In the genomic region with DNA sequence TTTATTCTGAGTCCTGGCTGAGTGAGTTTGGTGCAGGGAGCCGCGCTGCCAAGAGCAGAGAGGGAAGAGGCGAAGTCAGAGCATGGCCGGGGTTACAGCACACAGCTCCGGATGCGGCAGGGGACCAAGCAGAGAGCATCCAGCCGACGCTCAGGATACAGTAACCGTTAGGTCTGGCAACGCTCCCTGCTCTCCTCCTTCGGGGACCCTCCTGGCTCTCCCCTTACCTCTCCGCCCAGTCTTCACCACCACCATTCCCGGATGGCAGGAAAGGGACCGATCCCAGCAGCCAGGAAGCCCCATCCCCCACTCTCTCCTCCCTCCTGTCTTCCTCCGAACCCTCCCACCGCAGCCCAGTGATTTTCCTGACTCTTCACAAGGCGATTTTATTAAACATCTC, we compare ENCODE assay signal across 8 mouse cellular contexts. TPM values are rescaled to one million over a fixed set of nuclear protein-coding genes. Genes with fewer than 3 reads are reported as not detected.
DNase-seq lines count a peak whose midpoint lies in the region; ATAC-seq and TF ChIP-seq lines count a peak whose summit lies in the region.

No protein-coding gene starts in this region.

- peaks cover 81% of the 10 kb centered on the region for H3K27me3 ChIP-seq in megakaryocyte, embryonic 14.5 days (replicated peaks)
- H3K27me3 ChIP-seq in heart, embryonic 15.5 days: peaks cover 19% of the 10 kb centered on the region
- H3K27me3 ChIP-seq in limb, embryonic 12.5 days: peaks cover 4% of the 10 kb centered on the region; the same call in 1 of the 2 replicates

- peak overlapping the region; percentile 81 for H3K4me3 ChIP-seq in megakaryocyte, embryonic 14.5 days (replicated peaks)
- H3K4me3 ChIP-seq in cortical plate, adult 2 months (ENCODE audit: insufficient read depth, low read length): peak overlapping the region; percentile 44
- H3K4me3 ChIP-seq in heart, embryonic 15.5 days: peak overlapping the region; percentile 50
- H3K4me3 ChIP-seq in limb, embryonic 12.5 days (replicated peaks): peak overlapping the region; percentile 46

- no peak for ATAC-seq in megakaryocyte, adult 5-6 weeks (ENCODE audit: poor library complexity, severe bottlenecking)
- no peak for ATAC-seq in heart, embryonic 15.5 days (replicated peaks; ENCODE audit: insufficient number of reproducible peaks, insufficient read depth, low FRiP score, low read depth)
- ATAC-seq in limb, embryonic 12.5 days (ENCODE audit: insufficient number of reproducible peaks, insufficient read depth, low FRiP score, low TSS enrichment, low read depth): peak; percentile 70; the same call in 1 of the 2 replicates
- no peak for ATAC-seq in erythroblast, adult 5-6 weeks (replicated peaks; ENCODE audit: low FRiP score, poor library complexity, severe bottlenecking)

- DNase-seq in right cerebral cortex, postnatal 14 days: peak; percentile 69
- no peak for DNase-seq in lung, postnatal 4 days

- H3K4me2 ChIP-seq in heart, embryonic 15.5 days: peak overlapping the region; percentile 82
- H3K4me2 ChIP-seq in limb, embryonic 12.5 days: peak overlapping the region; percentile 70

- no peak for TF ChIP-seq CTCF in cortical plate, adult 2 months (IDR thresholded peaks at IDR 0.05; ENCODE audit: extremely low read depth, insufficient read depth, low read length)

- peak; percentile 41; the same call in 1 of the 2 replicates for TF ChIP-seq POLR2A in cortical plate, adult 2 months (IDR thresholded peaks at IDR 0.05; ENCODE audit: extremely low read depth, insufficient read depth, low read length)

- H3K27ac ChIP-seq in cortical plate, adult 2 months (ENCODE audit: insufficient read depth, low read length): peak overlapping the region; percentile 88
- H3K27ac ChIP-seq in heart, embryonic 15.5 days: no peak overlapping the region
- H3K27ac ChIP-seq in limb, embryonic 12.5 days: peak overlapping the region; percentile 8; the same call in 1 of the 2 replicates

- 2% methylated on average over 17 of the region's 17 CpGs for WGBS in heart, embryonic 15.5 days
- 0% methylated on average over 17 of the region's 17 CpGs for WGBS in limb, embryonic 12.5 days

- H3K4me1 ChIP-seq in megakaryocyte, embryonic 14.5 days: peaks cover 15% of the 10 kb centered on the region
- peaks cover 2% of the 10 kb centered on the region; the same call in 1 of the 2 replicates for H3K4me1 ChIP-seq in cortical plate, adult 2 months (ENCODE audit: control insufficient read depth, insufficient read depth, low read length)
- peaks cover 6% of the 10 kb centered on the region for H3K4me1 ChIP-seq in heart, embryonic 15.5 days (replicated peaks)
- H3K4me1 ChIP-seq in limb, embryonic 12.5 days (replicated peaks): peaks cover 11% of the 10 kb centered on the region

- H3K9ac ChIP-seq in heart, embryonic 15.5 days: peak overlapping the region; percentile 53; the same call in 1 of the 2 replicates
- peak overlapping the region; percentile 66 for H3K9ac ChIP-seq in limb, embryonic 12.5 days (replicated peaks)

- no peaks in the 10 kb centered on the region for H3K36me3 ChIP-seq in megakaryocyte, embryonic 14.5 days (replicated peaks; ENCODE audit: low read length)
- no peaks in the 10 kb centered on the region for H3K36me3 ChIP-seq in heart, embryonic 15.5 days
- H3K36me3 ChIP-seq in limb, embryonic 12.5 days: no peaks in the 10 kb centered on the region

- peaks cover 16% of the 10 kb centered on the region for H3K9me3 ChIP-seq in megakaryocyte, embryonic 14.5 days
- no peaks in the 10 kb centered on the region for H3K9me3 ChIP-seq in heart, embryonic 15.5 days (replicated peaks)
- 0 out of 2 replicates have a peak, but pooled peaks cover 5% of the 10 kb centered on the region for H3K9me3 ChIP-seq in limb, embryonic 12.5 days

RNA-seq across cellular contexts. Expression of a gene that starts 20.7 kb away (rescaled TPM):
- polyA plus RNA-seq in megakaryocyte, embryonic 14.5 days (2012; ENCODE audit: insufficient read depth, low replicate concordance): 1.7 TPM in 1 of 2 replicates, not detected in the other
- total RNA-seq in megakaryocyte, adult 5-6 weeks (2015): not detected in 2 replicates
- total RNA-seq in megakaryocyte, adult 5-6 weeks (2017): not detected in 2 replicates
- 444 and 462 TPM in 2 replicates for polyA plus RNA-seq in cortical plate, adult 2 months (2012; rRNA removed)
- 0.96 and 1.2 TPM in 2 replicates for polyA plus RNA-seq in heart, embryonic 15.5 days (2015; fragmentation: Nextera tagmentation; extraction: Ambion mirVana)
- 1.1 and 1.3 TPM in 2 replicates for polyA plus RNA-seq in limb, embryonic 12.5 days (2016; fragmentation: Nextera tagmentation; extraction: Ambion mirVana)
- total RNA-seq in erythroblast, adult 5-6 weeks (2015; ENCODE audit: low replicate concordance): 0.19 TPM in 1 of 2 replicates, not detected in the other
- total RNA-seq in erythroblast, adult 5-6 weeks (2017; ENCODE audit: low replicate concordance): not detected in 2 replicates

RNA-seq across cellular contexts. Expression of a gene that starts 20.8 kb away (rescaled TPM):
- polyA plus RNA-seq in megakaryocyte, embryonic 14.5 days (2012; ENCODE audit: insufficient read depth, low replicate concordance): 51.5 and 56.1 TPM in 2 replicates
- total RNA-seq in megakaryocyte, adult 5-6 weeks (2015): 61.7 and 74.6 TPM in 2 replicates
- 30.9 and 81.2 TPM in 2 replicates for total RNA-seq in megakaryocyte, adult 5-6 weeks (2017)
- polyA plus RNA-seq in cortical plate, adult 2 months (2012; rRNA removed): 193 and 195 TPM in 2 replicates
- polyA plus RNA-seq in heart, embryonic 15.5 days (2015; fragmentation: Nextera tagmentation; extraction: Ambion mirVana): 56.2 and 60.3 TPM in 2 replicates
- 93.9 and 104 TPM in 2 replicates for polyA plus RNA-seq in limb, embryonic 12.5 days (2016; fragmentation: Nextera tagmentation; extraction: Ambion mirVana)
- total RNA-seq in erythroblast, adult 5-6 weeks (2015; ENCODE audit: low replicate concordance): 20.1 and 41.5 TPM in 2 replicates
- total RNA-seq in erythroblast, adult 5-6 weeks (2017; ENCODE audit: low replicate concordance): 5.9 and 26.6 TPM in 2 replicates

RNA-seq across cellular contexts. Expression of a gene that starts 56.9 kb away (rescaled TPM):
- polyA plus RNA-seq in megakaryocyte, embryonic 14.5 days (2012; ENCODE audit: insufficient read depth, low replicate concordance): 69.9 and 84.4 TPM in 2 replicates
- 76.4 and 97.7 TPM in 2 replicates for total RNA-seq in megakaryocyte, adult 5-6 weeks (2015)
- total RNA-seq in megakaryocyte, adult 5-6 weeks (2017): 117 and 118 TPM in 2 replicates
- polyA plus RNA-seq in cortical plate, adult 2 months (2012; rRNA removed): 74.6 and 78.6 TPM in 2 replicates
- polyA plus RNA-seq in heart, embryonic 15.5 days (2015; fragmentation: Nextera tagmentation; extraction: Ambion mirVana): 54.4 and 76.7 TPM in 2 replicates
- 76.6 and 89.6 TPM in 2 replicates for polyA plus RNA-seq in limb, embryonic 12.5 days (2016; fragmentation: Nextera tagmentation; extraction: Ambion mirVana)
- total RNA-seq in erythroblast, adult 5-6 weeks (2015; ENCODE audit: low replicate concordance): 43.5 and 51.9 TPM in 2 replicates
- total RNA-seq in erythroblast, adult 5-6 weeks (2017; ENCODE audit: low replicate concordance): 34.8 and 42.3 TPM in 2 replicates

RNA-seq across cellular contexts. Expression of a gene that starts 57.8 kb away (rescaled TPM):
- 127 and 382 TPM in 2 replicates for polyA plus RNA-seq in megakaryocyte, embryonic 14.5 days (2012; ENCODE audit: insufficient read depth, low replicate concordance)
- total RNA-seq in megakaryocyte, adult 5-6 weeks (2015): 50.9 and 55.4 TPM in 2 replicates
- 55.9 and 78.3 TPM in 2 replicates for total RNA-seq in megakaryocyte, adult 5-6 weeks (2017)
- 177 and 181 TPM in 2 replicates for polyA plus RNA-seq in cortical plate, adult 2 months (2012; rRNA removed)
- polyA plus RNA-seq in heart, embryonic 15.5 days (2015; fragmentation: Nextera tagmentation; extraction: Ambion mirVana): 131 and 156 TPM in 2 replicates
- 174 and 184 TPM in 2 replicates for polyA plus RNA-seq in limb, embryonic 12.5 days (2016; fragmentation: Nextera tagmentation; extraction: Ambion mirVana)
- total RNA-seq in erythroblast, adult 5-6 weeks (2015; ENCODE audit: low replicate concordance): 505 and 538 TPM in 2 replicates
- 1,329 and 1,906 TPM in 2 replicates for total RNA-seq in erythroblast, adult 5-6 weeks (2017; ENCODE audit: low replicate concordance)

Comparison
In these comparisons a context has a peak if more than half of its experiments do, and no peak if none do; other contexts are left out.
1. RNA of a gene that starts 20.7 kb away (polyA plus RNA-seq): 444 to 462 TPM in cortical plate, adult 2 months; 1.7 TPM in megakaryocyte, embryonic 14.5 days, 1.1 to 1.3 TPM in limb, embryonic 12.5 days and 0.96 to 1.2 TPM in heart, embryonic 15.5 days; every median in the first group is over 100 times any median in the second.
2. Peak in every context shown above with its lines, with median percentiles within 50 percentile points of each other: H3K4me3 ChIP-seq.